Mouse (Mus musculus) spleen, adult 18-20 months (tissue): ENCODE measurements around the gene Gcnt4.

Experiments used
- DNase-seq, 2 experiments: peaks; one replicate each; pipeline ENCODE4 v3.0.0; 2022; ENCODE audit warnings: mixed read lengths in 2 of 2

The Gcnt4 gene

GRCm38 (mm10) chr13:96995243-96995642, 70.8 kb downstream of the Gcnt4 start:
- DNase-seq = no peak

GRCm38 (mm10) chr13:96997080-96997479, 72.6 kb downstream of the Gcnt4 start:
- no peak for DNase-seq
